Mouse (Mus musculus): ENCODE data around the gene Klk14. TPM values are rescaled to one million over a fixed set of nuclear protein-coding genes. Genes with fewer than 3 reads are reported as not detected.
"Not testable (repeated sequence)": the region's sequence is repeated elsewhere in the genome, so short reads cannot be mapped to it uniquely, and the experiment has no call there.

The Klk14 gene
- polyA plus RNA-seq, 1 experiment from 2014 or later = not detected

DNA sequence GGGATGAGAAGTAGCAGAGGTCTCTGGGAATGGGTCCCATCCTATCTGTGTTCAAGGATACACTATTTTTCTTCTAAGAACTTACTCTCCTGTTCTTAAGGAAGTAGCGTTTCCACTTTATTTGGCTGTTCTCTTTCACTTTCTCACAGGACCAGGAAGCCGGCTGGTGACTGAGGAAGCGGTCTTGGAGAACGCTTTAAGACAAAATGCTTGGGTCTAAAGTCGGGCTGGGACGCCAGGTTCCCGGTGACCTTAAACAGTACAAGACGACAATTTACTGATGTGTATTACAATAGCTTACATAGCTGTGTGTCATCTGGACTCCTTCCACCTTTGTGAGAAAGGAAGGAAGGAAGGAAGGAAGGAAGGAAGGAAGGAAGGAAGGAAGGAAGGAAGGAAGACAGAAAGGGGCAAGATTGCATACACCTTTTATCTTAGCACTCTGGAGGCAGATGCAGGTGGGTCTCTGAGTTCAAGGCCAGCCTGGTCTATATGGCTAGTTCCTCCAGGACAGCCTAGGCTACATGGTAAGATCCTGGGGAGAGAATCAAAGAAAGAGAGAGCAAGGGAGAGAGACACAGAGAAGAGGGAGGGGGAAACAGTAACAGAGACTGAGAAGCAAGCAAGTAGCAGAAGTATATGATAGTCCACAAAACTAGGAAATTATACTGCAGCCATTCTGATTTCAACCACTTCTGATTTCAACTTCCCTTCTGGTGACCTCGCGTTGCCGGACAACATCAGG lies 19.0 kb upstream of the Klk14 start:
- H3K9ac ChIP-seq (replicated peaks; ENCODE audit: low read length) = peak overlapping the region; percentile 61

DNA sequence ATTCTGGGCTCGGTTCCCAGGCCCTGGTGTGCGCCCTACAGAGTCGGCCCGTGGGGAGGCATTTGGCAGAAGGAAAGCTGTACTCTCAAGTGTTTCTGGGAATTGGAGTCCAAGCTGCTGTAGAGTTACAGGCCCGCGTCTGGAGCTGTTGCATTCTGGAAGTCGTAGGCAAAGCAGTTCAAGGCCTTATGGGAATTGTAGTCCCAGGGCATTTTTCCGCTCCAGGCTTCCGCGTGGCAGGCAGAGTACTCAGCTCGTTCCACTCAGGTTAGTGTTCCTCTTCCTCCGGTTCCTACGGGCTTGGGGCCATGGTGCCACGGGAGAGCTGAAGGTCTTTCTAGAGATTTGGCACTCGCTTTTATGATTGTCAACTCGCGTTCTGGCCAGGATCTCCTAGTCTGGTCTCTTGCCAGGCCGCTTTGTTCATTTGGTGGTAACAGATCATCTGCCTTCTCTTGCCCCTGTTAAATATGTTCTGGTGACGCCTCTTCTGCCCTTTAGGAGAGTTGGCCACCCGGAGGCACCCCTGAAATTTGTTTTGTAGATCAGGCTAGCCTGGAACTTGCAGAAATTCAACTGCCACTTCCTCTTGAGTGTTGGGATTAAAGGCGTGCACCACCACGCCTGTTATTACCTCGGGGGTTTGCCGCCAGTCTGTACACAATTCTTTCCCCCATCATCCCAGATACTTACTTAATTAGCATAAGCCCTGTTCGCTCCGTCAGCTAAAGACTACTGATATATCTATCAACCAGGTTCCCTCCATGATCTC lies 18.2 kb upstream of the Klk14 start, which contains the start of gene Ctu1:
TSS of gene Ctu1 (plus strand) at position 208 of the 772 bp plus-strand sequence.
- H3K27ac ChIP-seq (ENCODE audit: low read length) = peak within 1 kb of the TSS; percentile 71
- H3K9ac ChIP-seq (replicated peaks; ENCODE audit: low read length) = peak within 1 kb of the TSS; percentile 76
- H3K4me1 ChIP-seq (ENCODE audit: insufficient read depth, low read length) = peaks cover 8% of the 10 kb centered on the region
- peaks cover 32% of the 10 kb centered on the region for H3K36me3 ChIP-seq (ENCODE audit: insufficient read depth, low read length)
- H3K27me3 ChIP-seq (ENCODE audit: insufficient read depth, low read length) = no peaks in the 10 kb centered on the region
- H3K4me3 ChIP-seq (ENCODE audit: low read length) = peak within 1 kb of the TSS; percentile 67
- H3K4me2 ChIP-seq (replicated peaks; ENCODE audit: low read depth, low read length) = peak within 1 kb of the TSS; percentile 84
- ATAC-seq (ENCODE audit: low FRiP score, low TSS enrichment) = peak; percentile 96
- 0 out of 2 replicates have a peak, but pooled peaks cover 5% of the 10 kb centered on the region for H3K9me3 ChIP-seq (ENCODE audit: low read length)
- WGBS = under 1% methylated on average over 26 of the region's 26 CpGs

More for the DNA sequence above, 19.0 kb upstream of the Klk14 start:
- Histone ChIP-seq H3K27ac (ENCODE audit: low read length) (no peak overlapping the region), H3K4me2 (replicated peaks; ENCODE audit: low read depth, low read length) (peak overlapping the region; percentile 46), H3K4me3 (ENCODE audit: low read length) (peak overlapping the region; percentile 67), H3K27me3 (ENCODE audit: insufficient read depth, low read length) (no peaks in the 10 kb centered on the region), H3K9me3 (ENCODE audit: low read length) (0 out of 2 replicates have a peak, but pooled peaks cover under 1% of the 10 kb centered on the region), H3K4me1 (ENCODE audit: insufficient read depth, low read length) (peaks cover 8% of the 10 kb centered on the region), H3K36me3 (ENCODE audit: insufficient read depth, low read length) (peaks cover 25% of the 10 kb centered on the region)
- WGBS = 71% methylated on average over 11 of the region's 11 CpGs
- peak; percentile 50 for ATAC-seq (ENCODE audit: low FRiP score, low TSS enrichment)

DNA sequence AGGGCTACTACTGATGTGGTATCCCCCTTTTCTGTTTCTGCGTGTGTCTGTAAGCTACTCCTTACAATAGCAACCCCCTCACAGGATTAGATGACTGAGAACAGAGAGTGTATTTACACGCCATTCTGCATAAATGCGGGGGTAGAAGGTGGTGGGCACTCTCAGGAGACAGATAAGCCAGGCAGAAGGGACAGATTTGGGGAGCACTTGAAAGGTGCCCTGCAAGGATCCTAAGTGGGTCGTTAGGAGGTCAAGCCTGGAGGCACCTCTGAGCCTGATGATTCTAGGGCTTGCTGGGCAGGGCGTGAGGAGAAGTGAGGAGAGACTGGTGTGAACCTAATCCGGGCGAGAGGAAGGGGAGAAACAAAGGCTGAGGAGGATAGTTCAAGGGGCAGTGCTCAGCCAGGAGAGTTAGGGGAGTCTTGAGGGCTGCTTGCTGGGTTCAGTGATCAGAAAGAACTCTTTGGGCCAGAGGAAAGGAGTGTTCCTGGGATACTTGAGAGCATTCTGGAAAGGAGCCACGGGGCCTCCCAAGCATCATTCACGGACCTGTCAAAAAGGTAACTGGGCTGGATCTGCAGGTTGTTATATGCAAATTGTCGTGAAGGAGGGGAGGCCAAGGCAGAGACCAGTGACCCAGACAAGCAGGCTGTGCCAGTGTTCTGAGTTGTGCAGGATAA lies 17.5 kb upstream of the Klk14 start:
- no peaks in the 10 kb centered on the region for H3K27me3 ChIP-seq (ENCODE audit: insufficient read depth, low read length)
- WGBS = 4% methylated on average over 10 of the region's 10 CpGs
- ATAC-seq (ENCODE audit: low FRiP score, low TSS enrichment) = peak; percentile 4; the same call in 1 of the 2 replicates
- H3K4me1 ChIP-seq (ENCODE audit: insufficient read depth, low read length) = peaks cover 8% of the 10 kb centered on the region
- 0 out of 2 replicates have a peak, but pooled peaks cover 5% of the 10 kb centered on the region for H3K9me3 ChIP-seq (ENCODE audit: low read length)
- H3K9ac ChIP-seq (replicated peaks; ENCODE audit: low read length) = peak overlapping the region; percentile 76
- peaks cover 40% of the 10 kb centered on the region for H3K36me3 ChIP-seq (ENCODE audit: insufficient read depth, low read length)
- H3K4me2 ChIP-seq (replicated peaks; ENCODE audit: low read depth, low read length) = peak overlapping the region; percentile 84
- H3K27ac ChIP-seq (ENCODE audit: low read length) = peak overlapping the region; percentile 71
- H3K4me3 ChIP-seq (ENCODE audit: low read length) = peak overlapping the region; percentile 67

DNA sequence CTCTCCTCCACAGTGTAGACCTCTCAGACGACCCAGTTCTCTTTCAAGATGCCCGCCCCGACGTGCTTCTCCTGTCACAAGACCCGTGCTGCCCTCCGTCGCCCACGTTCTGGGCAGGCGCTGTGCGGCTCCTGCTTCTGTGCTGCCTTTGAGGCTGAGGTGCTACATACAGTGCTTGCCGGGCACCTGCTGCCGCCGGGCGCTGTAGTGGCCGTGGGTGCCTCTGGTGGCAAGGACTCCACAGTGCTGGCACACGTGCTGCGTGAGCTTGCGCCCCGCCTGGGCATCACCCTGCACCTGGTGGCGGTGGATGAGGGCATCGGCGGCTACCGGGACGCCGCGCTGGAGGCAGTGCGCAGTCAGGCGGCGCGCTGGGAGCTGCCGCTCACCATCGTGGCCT lies 15.1 kb upstream of the Klk14 start:
- H3K27ac ChIP-seq (ENCODE audit: low read length) = no peak overlapping the region
- no peak overlapping the region for H3K9ac ChIP-seq (replicated peaks; ENCODE audit: low read length)
- ATAC-seq (ENCODE audit: low FRiP score, low TSS enrichment) = no peak
- no peak overlapping the region for H3K4me3 ChIP-seq (ENCODE audit: low read length)
- H3K4me2 ChIP-seq (replicated peaks; ENCODE audit: low read depth, low read length) = no peak overlapping the region
- H3K36me3 ChIP-seq (ENCODE audit: insufficient read depth, low read length) = peaks cover 47% of the 10 kb centered on the region
- H3K9me3 ChIP-seq (ENCODE audit: low read length) = 0 out of 2 replicates have a peak, but pooled peaks cover 5% of the 10 kb centered on the region
- H3K27me3 ChIP-seq (ENCODE audit: insufficient read depth, low read length) = no peaks in the 10 kb centered on the region
- H3K4me1 ChIP-seq (ENCODE audit: insufficient read depth, low read length) = peaks cover 8% of the 10 kb centered on the region
- WGBS = 96% methylated on average over 24 of the region's 32 CpGs

DNA sequence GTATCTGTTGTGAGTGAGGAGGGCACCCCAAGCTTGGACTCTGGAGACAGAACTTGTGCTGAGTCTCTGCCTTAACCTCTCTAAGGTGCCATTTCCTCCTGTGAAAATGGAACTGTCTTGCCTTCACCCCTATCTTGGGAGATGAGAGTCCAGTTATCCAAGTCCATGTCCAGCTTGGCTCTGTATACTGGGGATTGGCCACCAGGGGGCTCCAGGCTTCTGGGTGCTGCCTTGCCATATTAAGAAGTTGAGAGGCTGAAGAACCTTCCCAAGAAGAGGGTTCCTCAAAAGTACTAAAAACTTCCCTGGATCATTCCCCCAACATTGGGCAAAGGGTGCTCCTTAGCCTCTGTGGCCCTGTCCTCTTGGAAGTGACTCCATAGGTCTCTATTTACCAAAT lies 11.7 kb upstream of the Klk14 start:
- ATAC-seq (ENCODE audit: low FRiP score, low TSS enrichment) = no peak
- no peak overlapping the region for H3K9ac ChIP-seq (replicated peaks; ENCODE audit: low read length)
- no peak overlapping the region for H3K27ac ChIP-seq (ENCODE audit: low read length)
- peaks cover 47% of the 10 kb centered on the region for H3K36me3 ChIP-seq (ENCODE audit: insufficient read depth, low read length)
- H3K9me3 ChIP-seq (ENCODE audit: low read length) = 0 out of 2 replicates have a peak, but pooled peaks cover 5% of the 10 kb centered on the region
- H3K27me3 ChIP-seq (ENCODE audit: insufficient read depth, low read length) = no peaks in the 10 kb centered on the region
- H3K4me2 ChIP-seq (replicated peaks; ENCODE audit: low read depth, low read length) = no peak overlapping the region
- no peaks in the 10 kb centered on the region for H3K4me1 ChIP-seq (ENCODE audit: insufficient read depth, low read length)
- H3K4me3 ChIP-seq (ENCODE audit: low read length) = no peak overlapping the region

DNA sequence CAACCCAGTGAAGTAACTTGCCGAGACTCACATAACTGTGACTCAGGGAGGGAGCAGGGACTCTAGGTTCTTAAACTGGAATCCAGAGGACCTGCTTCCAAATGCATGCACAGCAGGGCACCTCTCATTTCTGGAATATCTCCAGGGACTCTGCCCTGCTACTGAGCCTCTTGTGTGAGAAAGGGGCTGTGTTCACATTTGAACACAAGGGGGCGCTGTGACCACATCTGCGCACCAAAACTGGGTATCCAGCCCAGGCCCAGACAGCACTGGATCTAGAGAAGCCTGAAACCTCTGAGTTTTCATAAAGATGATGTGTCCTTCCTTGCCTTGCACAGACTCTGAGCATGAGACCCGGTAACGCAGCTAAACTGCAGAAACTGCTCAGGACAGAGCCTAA lies 9.3 kb upstream of the Klk14 start:
- Histone ChIP-seq H3K9ac (replicated peaks; ENCODE audit: low read length) (no peak overlapping the region), H3K4me3 (ENCODE audit: low read length) (no peak overlapping the region), H3K9me3 (ENCODE audit: low read length) (0 out of 2 replicates have a peak, but pooled peaks cover 5% of the 10 kb centered on the region), H3K27ac (ENCODE audit: low read length) (no peak overlapping the region), H3K27me3 (ENCODE audit: insufficient read depth, low read length) (no peaks in the 10 kb centered on the region), H3K36me3 (ENCODE audit: insufficient read depth, low read length) (peaks cover 25% of the 10 kb centered on the region), H3K4me2 (replicated peaks; ENCODE audit: low read depth, low read length) (no peak overlapping the region), H3K4me1 (ENCODE audit: insufficient read depth, low read length) (no peaks in the 10 kb centered on the region)
- ATAC-seq (ENCODE audit: low FRiP score, low TSS enrichment) = peak; percentile 46
- 21% methylated on average over 5 of the region's 5 CpGs for WGBS

DNA sequence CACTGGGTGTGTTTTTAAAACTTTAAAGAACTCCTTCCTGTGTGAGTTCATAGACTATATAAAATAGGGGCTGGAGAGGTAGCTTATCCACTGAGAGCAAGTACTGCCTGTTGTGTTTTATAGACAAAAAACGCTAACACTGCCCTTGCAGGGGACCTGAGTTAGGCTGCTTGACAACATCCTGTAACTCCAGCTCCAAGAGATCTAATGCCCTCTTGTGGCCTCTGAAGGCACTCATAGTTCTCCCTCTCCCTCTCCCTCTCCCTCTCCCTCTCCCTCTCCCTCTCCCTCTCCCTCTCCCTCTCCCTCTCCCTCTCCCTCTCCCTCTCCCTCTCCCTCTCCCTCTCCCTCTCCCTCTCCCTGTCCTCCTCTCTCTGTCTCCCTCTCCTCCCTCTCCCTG lies 7.7 kb upstream of the Klk14 start:
- ATAC-seq (ENCODE audit: low FRiP score, low TSS enrichment); H3K9ac ChIP-seq (replicated peaks; ENCODE audit: low read length); H3K9me3 ChIP-seq (ENCODE audit: low read length); H3K4me2 ChIP-seq (replicated peaks; ENCODE audit: low read depth, low read length); H3K4me3 ChIP-seq (ENCODE audit: low read length); H3K4me1 ChIP-seq (ENCODE audit: insufficient read depth, low read length); H3K36me3 ChIP-seq (ENCODE audit: insufficient read depth, low read length); H3K27me3 ChIP-seq (ENCODE audit: insufficient read depth, low read length); H3K27ac ChIP-seq (ENCODE audit: low read length): not testable (repeated sequence)
- WGBS = 6% methylated on average over 1 of the region's 1 CpGs

DNA sequence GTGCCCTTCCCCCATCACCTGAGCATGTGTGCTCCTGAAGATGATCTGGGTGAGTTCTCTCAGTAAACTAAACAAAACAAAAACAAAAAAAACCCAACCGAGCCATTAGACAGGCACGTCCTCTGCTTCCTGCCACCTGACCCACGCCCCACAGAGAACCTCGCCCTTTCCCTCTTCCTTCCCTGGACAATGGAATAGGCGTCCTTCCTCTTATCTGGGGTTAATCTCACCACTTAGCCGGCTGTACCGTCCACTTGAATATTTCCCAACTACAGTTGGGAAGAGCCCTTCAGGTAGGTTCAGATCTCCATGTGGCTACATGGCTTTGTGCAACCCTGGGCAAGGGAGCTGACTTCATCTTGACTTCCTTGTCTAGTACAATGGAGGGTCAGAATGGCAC lies 5.1 kb upstream of the Klk14 start:
- H3K9me3 ChIP-seq (ENCODE audit: low read length) = no peaks in the 10 kb centered on the region
- H3K4me2 ChIP-seq (replicated peaks; ENCODE audit: low read depth, low read length) = no peak overlapping the region
- no peak for ATAC-seq (ENCODE audit: low FRiP score, low TSS enrichment)
- no peak overlapping the region for H3K9ac ChIP-seq (replicated peaks; ENCODE audit: low read length)
- H3K27ac ChIP-seq (ENCODE audit: low read length) = no peak overlapping the region
- no peaks in the 10 kb centered on the region for H3K4me1 ChIP-seq (ENCODE audit: insufficient read depth, low read length)
- H3K36me3 ChIP-seq (ENCODE audit: insufficient read depth, low read length) = no peaks in the 10 kb centered on the region
- H3K4me3 ChIP-seq (ENCODE audit: low read length) = no peak overlapping the region
- no peaks in the 10 kb centered on the region for H3K27me3 ChIP-seq (ENCODE audit: insufficient read depth, low read length)
- 61% methylated on average over 7 of the region's 7 CpGs for WGBS

DNA sequence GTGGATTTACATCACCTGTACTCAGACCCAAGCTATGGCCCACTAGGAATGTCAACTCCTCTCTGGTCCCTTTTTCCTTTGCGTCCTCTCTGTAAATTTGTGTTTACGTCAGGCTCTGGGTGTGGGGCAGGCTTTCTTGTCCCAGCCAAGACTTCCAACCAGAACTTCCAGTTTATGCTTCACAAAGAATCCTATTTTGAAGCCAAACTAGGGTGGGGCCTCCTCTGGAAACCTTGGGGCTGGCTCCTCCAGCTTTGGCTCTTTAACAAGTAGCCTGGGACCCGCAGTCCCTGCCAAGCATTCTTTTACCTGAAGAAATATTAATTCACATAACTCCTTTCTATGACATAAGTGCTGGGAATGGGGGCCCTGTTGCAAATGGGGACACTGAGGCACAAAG lies 19.8 kb downstream of the Klk14 start:
- no peak overlapping the region for H3K9ac ChIP-seq (replicated peaks; ENCODE audit: low read length)
- WGBS = 89% methylated on average over 3 of the region's 3 CpGs
- no peaks in the 10 kb centered on the region for H3K36me3 ChIP-seq (ENCODE audit: insufficient read depth, low read length)
- no peak overlapping the region for H3K4me2 ChIP-seq (replicated peaks; ENCODE audit: low read depth, low read length)
- H3K4me1 ChIP-seq (ENCODE audit: insufficient read depth, low read length) = peaks cover 13% of the 10 kb centered on the region
- no peaks in the 10 kb centered on the region; the same call in 1 of the 2 replicates for H3K27me3 ChIP-seq (ENCODE audit: insufficient read depth, low read length)
- H3K27ac ChIP-seq (ENCODE audit: low read length) = no peak overlapping the region
- ATAC-seq (ENCODE audit: low FRiP score, low TSS enrichment) = no peak
- no peaks in the 10 kb centered on the region for H3K9me3 ChIP-seq (ENCODE audit: low read length)
- no peak overlapping the region for H3K4me3 ChIP-seq (ENCODE audit: low read length)
